Mouse (Mus musculus) kidney, embryonic 15.5 days (tissue): ENCODE results near the gene Il22ra1. TPM values are rescaled to one million over a fixed set of nuclear protein-coding genes. Genes with fewer than 3 reads are reported as not detected.

Experiments
- ATAC-seq: fragments of 200-750 bp; cut with Nextera tagmentation; replicated peaks from 2 replicates; pipeline ENCODE4 v1.8.0; 2017; ENCODE audit warnings: moderate TSS enrichment; ENCODE audit not compliant: low FRiP score
- H3K27ac ChIP-seq: fragments of 300-500 bp; sonication (generic); 2 replicates; pipeline ENCODE4 v1.5.1; 2015; ENCODE audit warnings: mild to moderate bottlenecking, inconsistent platforms
- H3K27me3 ChIP-seq: fragments of 300-500 bp; sonication (generic); 2 replicates; pipeline ENCODE4 v1.6.1; 2015; ENCODE audit warnings: inconsistent platforms
- H3K36me3 ChIP-seq: fragments of 300-500 bp; sonication (generic); 2 replicates; pipeline ENCODE4 v1.6.1; 2015; ENCODE audit warnings: inconsistent platforms
- H3K4me1 ChIP-seq: fragments of 300-500 bp; sonication (generic); 2 replicates; pipeline ENCODE4 v1.6.1; 2015; ENCODE audit warnings: inconsistent platforms
- H3K4me2 ChIP-seq: fragments of 300-500 bp; sonication (generic); 2 replicates; pipeline ENCODE4 v1.6.1; 2015; ENCODE audit warnings: moderate library complexity, mild to moderate bottlenecking, inconsistent platforms
- H3K4me3 ChIP-seq: fragments of 300-500 bp; sonication (generic); replicated peaks from 2 replicates; pipeline ENCODE4 v1.5.1; 2015; ENCODE audit warnings: mild to moderate bottlenecking, inconsistent platforms
- H3K9ac ChIP-seq: fragments of 300-500 bp; sonication (generic); 2 replicates; pipeline ENCODE4 v1.6.1; 2015; ENCODE audit warnings: mild to moderate bottlenecking, inconsistent platforms
- H3K9me3 ChIP-seq: fragments of 300-500 bp; sonication (generic); replicated peaks from 2 replicates; pipeline ENCODE4 v1.6.1; 2016; ENCODE audit warnings: inconsistent platforms
- WGBS: fragments of 180-500 bp; shearing (Covaris S2); methylation state at CpG from one replicate; pipeline ENCODE4 v1.1.7; 2015; ENCODE audit warnings: mixed read lengths; 5-methylcytosine and 5-hydroxymethylcytosine counted together
- polyA plus RNA-seq: library from polyadenylated mRNA; unstranded; fragments of >200 nt; fragmentation: Nextera tagmentation; extraction: Ambion mirVana; gene quantifications from 2 replicates; pipeline ENCODE4 v1.2.1, GENCODE M21; 2015

The Il22ra1 gene
- polyA plus RNA-seq, 1 experiment from 2014 or later, result 0.09 TPM

DNA sequence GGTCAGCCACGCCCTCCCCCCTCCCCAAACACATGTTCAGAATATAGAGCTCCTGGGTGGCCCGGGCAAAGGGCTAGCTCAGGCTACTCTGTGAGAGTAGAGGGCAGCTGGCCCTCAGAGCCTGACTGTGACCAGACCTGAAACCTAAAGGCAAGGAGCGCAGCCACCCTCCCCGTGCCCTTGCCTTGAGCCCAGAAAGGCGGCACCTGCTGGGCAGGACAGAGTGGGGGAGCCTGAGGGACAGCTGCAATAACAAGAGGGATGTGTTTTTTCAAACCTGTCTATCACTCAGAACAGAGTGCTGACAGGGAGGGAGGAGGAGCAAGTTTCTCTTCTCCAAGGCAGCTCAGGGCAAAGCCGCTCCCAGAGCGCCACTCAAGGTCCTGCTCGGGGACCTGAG, 46.5 kb downstream of the Il22ra1 start:
- H3K36me3 ChIP-seq, result no peaks in the 10 kb centered on the region
- no peak overlapping the region for H3K4me3 ChIP-seq
- H3K9me3 ChIP-seq, result no peaks in the 10 kb centered on the region
- H3K9ac ChIP-seq, result no peak overlapping the region
- H3K27me3 ChIP-seq, result no peaks in the 10 kb centered on the region
- 65% methylated on average over 8 of the region's 8 CpGs for WGBS
- H3K4me1 ChIP-seq, result no peaks in the 10 kb centered on the region
- no peak overlapping the region for H3K27ac ChIP-seq
- ATAC-seq, result no peak
- no peak overlapping the region for H3K4me2 ChIP-seq

DNA sequence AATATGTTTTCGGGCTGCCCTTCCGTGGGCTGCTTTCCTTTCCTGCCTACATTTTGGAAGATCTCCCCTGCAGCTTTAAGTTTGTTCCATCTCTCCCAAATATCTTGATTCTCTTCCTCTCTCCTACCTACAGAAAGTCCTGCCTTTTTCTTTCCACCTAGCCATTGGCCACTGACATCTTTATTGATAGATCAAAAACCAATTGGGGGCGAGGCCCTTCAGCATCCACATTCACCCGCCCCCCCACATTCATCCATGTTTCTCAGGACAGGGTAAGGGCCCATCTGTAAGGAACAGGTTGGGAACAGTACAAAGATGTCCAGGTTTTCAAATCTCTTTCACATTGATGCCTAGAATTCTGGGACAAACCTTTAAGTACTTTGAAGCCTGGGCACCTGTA, 48.9 kb downstream of the Il22ra1 start:
- Histone ChIP-seq H3K9me3 (no peaks in the 10 kb centered on the region), H3K4me1 (peaks cover 9% of the 10 kb centered on the region; the same call in 1 of the 2 replicates), H3K4me3 (no peak overlapping the region), H3K4me2 (no peak overlapping the region), H3K9ac (no peak overlapping the region), H3K27me3 (no peaks in the 10 kb centered on the region), H3K27ac (no peak overlapping the region), H3K36me3 (no peaks in the 10 kb centered on the region)
- no peak for ATAC-seq
- WGBS, result 92% methylated on average over 4 of the region's 4 CpGs

DNA sequence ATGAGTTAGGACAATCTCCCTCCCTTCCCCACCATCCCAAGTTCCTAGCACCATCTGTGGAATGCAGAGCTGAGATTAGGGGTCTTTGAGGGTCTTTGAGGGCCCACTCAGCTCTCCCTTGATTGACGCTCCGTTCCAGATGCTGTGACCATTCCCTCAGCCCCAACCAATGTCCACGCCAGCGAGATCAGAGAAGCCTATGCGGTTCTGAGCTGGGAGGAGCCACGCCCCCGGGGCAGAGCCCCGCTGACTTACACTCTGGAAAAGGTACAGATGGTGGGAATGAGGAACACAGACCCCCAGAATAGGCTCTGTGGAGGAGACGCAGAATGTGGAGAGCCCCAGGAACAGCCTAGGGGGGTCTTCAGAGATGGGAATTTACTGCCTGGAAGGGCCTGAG, 51.7 kb downstream of the Il22ra1 start:
- H3K4me1 ChIP-seq, result peaks cover 9% of the 10 kb centered on the region; the same call in 1 of the 2 replicates
- H3K4me2 ChIP-seq, result no peak overlapping the region
- H3K27ac ChIP-seq, result no peak overlapping the region
- no peaks in the 10 kb centered on the region for H3K27me3 ChIP-seq
- no peak overlapping the region for H3K4me3 ChIP-seq
- WGBS, result 59% methylated on average over 9 of the region's 9 CpGs
- H3K36me3 ChIP-seq, result no peaks in the 10 kb centered on the region
- H3K9ac ChIP-seq, result no peak overlapping the region
- ATAC-seq, result no peak
- no peaks in the 10 kb centered on the region for H3K9me3 ChIP-seq

DNA sequence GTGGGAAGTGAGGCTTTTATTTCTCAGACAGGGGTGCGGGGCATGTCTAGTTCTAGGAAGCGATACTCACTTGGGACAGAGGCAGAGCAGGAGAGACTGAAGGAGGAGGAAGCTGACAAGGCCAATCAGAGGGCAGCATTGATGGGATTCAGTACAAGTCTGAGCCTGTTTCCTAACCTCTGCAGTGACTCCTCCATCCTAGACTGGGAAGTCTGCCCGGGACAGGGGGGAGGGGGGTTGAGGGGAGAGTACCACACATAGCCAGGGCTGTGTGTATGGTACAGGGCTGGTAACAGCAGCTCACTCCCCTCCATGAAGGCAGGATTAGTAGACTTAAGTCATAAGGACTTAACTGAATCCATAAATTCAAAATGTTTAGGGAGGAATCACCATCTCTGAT, 52.3 kb downstream of the Il22ra1 start:
- 50% methylated on average over 3 of the region's 3 CpGs for WGBS
- H3K36me3 ChIP-seq, result no peaks in the 10 kb centered on the region

DNA sequence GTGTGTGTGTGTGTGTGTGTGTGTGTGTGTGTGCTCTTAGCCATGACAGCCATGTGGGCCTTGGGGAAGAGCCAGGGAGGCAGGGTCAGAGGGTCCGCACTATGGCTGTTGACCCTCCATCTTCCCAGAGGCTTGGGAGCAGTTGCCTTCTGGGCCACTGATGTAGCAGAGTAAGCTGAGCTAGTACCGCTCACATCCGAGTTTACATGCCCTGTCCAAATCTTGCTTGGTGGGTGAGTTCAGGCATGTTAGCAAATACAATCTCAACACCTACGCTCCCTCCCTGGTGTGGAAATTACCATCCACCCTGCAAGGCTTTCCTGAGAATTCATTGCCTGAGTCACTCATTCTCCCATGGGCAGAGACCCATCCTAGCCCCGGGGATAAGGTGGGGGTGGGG, 53.3 kb downstream of the Il22ra1 start:
- Histone ChIP-seq H3K4me2 (no peak overlapping the region), H3K4me1 (peaks cover 15% of the 10 kb centered on the region), H3K27ac (no peak overlapping the region), H3K9ac (no peak overlapping the region), H3K27me3 (no peaks in the 10 kb centered on the region), H3K9me3 (no peaks in the 10 kb centered on the region), H3K36me3 (no peaks in the 10 kb centered on the region), H3K4me3 (no peak overlapping the region)
- 81% methylated on average over 5 of the region's 5 CpGs for WGBS
- ATAC-seq, result no peak

More for the DNA sequence above, 52.3 kb downstream of the Il22ra1 start:
- H3K9ac ChIP-seq, result no peak overlapping the region
- peaks cover 9% of the 10 kb centered on the region; the same call in 1 of the 2 replicates for H3K4me1 ChIP-seq
- ATAC-seq, result 0 out of 2 replicates have a peak, but pooled peaks have one; percentile 62
- H3K4me2 ChIP-seq, result no peak overlapping the region
- no peak overlapping the region for H3K4me3 ChIP-seq
- H3K27me3 ChIP-seq, result no peaks in the 10 kb centered on the region
- H3K27ac ChIP-seq, result no peak overlapping the region
- H3K9me3 ChIP-seq, result no peaks in the 10 kb centered on the region

DNA sequence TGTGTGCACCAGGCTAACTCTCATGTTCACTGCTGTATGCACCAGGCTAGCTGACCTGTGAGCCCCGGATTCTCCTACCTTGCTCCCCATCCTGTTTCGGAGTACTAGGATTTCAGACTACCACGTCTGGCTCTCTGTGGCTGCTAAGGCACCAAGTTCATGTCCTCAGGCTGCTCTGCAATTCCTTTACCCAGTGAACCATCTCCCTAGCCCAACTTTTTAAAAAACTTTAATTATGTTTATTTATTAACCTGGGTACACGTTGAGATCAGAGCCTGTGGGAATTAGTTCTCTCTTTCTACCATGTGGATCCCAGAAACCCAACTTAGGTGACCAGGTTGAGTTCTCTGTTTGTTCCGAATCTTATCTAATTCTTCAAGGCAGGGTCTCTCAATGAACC, 58.6 kb downstream of the Il22ra1 start:
- no peak overlapping the region for H3K4me3 ChIP-seq
- no peak overlapping the region for H3K4me2 ChIP-seq
- no peak for ATAC-seq
- H3K4me1 ChIP-seq, result peaks cover 18% of the 10 kb centered on the region
- H3K9me3 ChIP-seq, result no peaks in the 10 kb centered on the region
- H3K36me3 ChIP-seq, result no peaks in the 10 kb centered on the region
- no peak overlapping the region for H3K9ac ChIP-seq
- WGBS, result 61% methylated on average over 5 of the region's 5 CpGs
- peak overlapping the region; percentile 68 for H3K27ac ChIP-seq
- H3K27me3 ChIP-seq, result no peaks in the 10 kb centered on the region

DNA sequence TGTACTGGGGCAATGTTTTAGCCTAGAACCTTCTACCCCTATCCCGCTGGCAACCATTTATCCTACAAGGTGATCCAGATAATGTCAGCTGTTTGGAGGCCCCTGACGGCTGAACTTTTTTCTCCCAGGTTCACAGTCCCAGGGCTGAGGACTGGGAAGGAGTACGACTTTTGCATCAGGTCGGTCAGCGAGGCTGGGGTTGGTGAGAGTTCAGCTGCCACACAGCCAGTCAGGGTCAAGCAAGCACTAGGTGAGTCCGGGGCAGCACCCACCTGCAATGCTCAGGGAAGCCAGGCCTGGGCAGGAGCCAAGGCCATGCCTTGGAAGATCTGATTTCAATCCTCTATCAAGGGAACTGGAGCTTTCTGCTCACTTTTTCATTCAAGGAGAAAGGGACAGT, 59.3 kb downstream of the Il22ra1 start:
- WGBS, result 78% methylated on average over 6 of the region's 6 CpGs
- Histone ChIP-seq H3K4me3 (no peak overlapping the region), H3K36me3 (no peaks in the 10 kb centered on the region), H3K9ac (no peak overlapping the region), H3K27me3 (no peaks in the 10 kb centered on the region), H3K9me3 (no peaks in the 10 kb centered on the region), H3K4me1 (peaks cover 18% of the 10 kb centered on the region), H3K27ac (peak overlapping the region; percentile 68), H3K4me2 (no peak overlapping the region)
- ATAC-seq, result no peak

DNA sequence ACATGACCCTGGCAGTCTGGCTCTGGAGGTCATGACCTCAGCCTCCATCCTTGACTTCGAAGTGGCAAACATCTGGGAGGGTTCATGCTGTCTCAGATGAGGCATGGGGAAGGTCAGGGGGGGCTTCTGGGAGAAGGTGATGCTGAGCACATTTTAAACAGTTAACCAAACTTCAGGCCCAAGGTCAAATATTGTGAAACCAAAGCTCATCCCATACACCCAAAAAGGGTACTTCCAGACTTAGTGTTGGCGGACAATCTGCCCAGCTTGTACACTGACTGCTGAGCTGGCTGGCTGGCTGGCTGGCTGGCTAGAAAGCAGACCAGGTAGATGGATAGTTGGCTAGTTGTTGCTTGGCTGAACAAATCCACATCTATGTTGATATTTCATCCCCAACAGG, 61.2 kb downstream of the Il22ra1 start:
- peaks cover 18% of the 10 kb centered on the region for H3K4me1 ChIP-seq
- no peaks in the 10 kb centered on the region for H3K36me3 ChIP-seq
- no peak for ATAC-seq
- H3K27ac ChIP-seq, result no peak overlapping the region
- no peak overlapping the region for H3K9ac ChIP-seq
- H3K9me3 ChIP-seq, result no peaks in the 10 kb centered on the region
- H3K4me2 ChIP-seq, result no peak overlapping the region
- whole genome bisulfite sequencing, result 64% methylated on average over 2 of the region's 2 CpGs
- no peak overlapping the region for H3K4me3 ChIP-seq
- no peaks in the 10 kb centered on the region for H3K27me3 ChIP-seq

GRCm38 (mm10) chr4:135792821-135793220, 64.8 kb downstream of the Il22ra1 start:
- Histone ChIP-seq H3K27me3 (no peaks in the 10 kb centered on the region), H3K4me1 (peaks cover 4% of the 10 kb centered on the region; the same call in 1 of the 2 replicates), H3K4me2 (no peak overlapping the region), H3K4me3 (no peak overlapping the region), H3K9me3 (no peaks in the 10 kb centered on the region), H3K27ac (no peak overlapping the region), H3K9ac (no peak overlapping the region), H3K36me3 (no peaks in the 10 kb centered on the region)
- ATAC-seq, result no peak
- 92% methylated on average over 5 of the region's 5 CpGs for WGBS

- no peak overlapping the region for H3K4me2 ChIP-seq
- no peaks in the 10 kb centered on the region for H3K9me3 ChIP-seq
- no peak for ATAC-seq
- peaks cover 19% of the 10 kb centered on the region for H3K4me1 ChIP-seq
- H3K4me3 ChIP-seq, result no peak overlapping the region
- H3K27me3 ChIP-seq, result no peaks in the 10 kb centered on the region
- WGBS, result 38% methylated on average over 11 of the region's 11 CpGs
- no peak overlapping the region for H3K27ac ChIP-seq
- no peaks in the 10 kb centered on the region for H3K36me3 ChIP-seq
- H3K9ac ChIP-seq, result no peak overlapping the region
These were observed 70.0 kb downstream of the Il22ra1 start for GRCm38 (mm10) chr4:135797931-135798330.

- Histone ChIP-seq H3K4me2 (no peak overlapping the region), H3K4me1 (peaks cover 19% of the 10 kb centered on the region), H3K36me3 (no peaks in the 10 kb centered on the region), H3K4me3 (no peak overlapping the region), H3K9me3 (no peaks in the 10 kb centered on the region), H3K27me3 (no peaks in the 10 kb centered on the region), H3K27ac (no peak overlapping the region), H3K9ac (no peak overlapping the region)
- ATAC-seq, result peak; percentile 59
- WGBS, result 11% methylated on average over 8 of the region's 8 CpGs
These were observed 73.6 kb downstream of the Il22ra1 start for GRCm38 (mm10) chr4:135801543-135801942.
